Mouse (Mus musculus): Measurements from ENCODE around the gene 1700123O20Rik.

The 1700123O20Rik gene

DNA sequence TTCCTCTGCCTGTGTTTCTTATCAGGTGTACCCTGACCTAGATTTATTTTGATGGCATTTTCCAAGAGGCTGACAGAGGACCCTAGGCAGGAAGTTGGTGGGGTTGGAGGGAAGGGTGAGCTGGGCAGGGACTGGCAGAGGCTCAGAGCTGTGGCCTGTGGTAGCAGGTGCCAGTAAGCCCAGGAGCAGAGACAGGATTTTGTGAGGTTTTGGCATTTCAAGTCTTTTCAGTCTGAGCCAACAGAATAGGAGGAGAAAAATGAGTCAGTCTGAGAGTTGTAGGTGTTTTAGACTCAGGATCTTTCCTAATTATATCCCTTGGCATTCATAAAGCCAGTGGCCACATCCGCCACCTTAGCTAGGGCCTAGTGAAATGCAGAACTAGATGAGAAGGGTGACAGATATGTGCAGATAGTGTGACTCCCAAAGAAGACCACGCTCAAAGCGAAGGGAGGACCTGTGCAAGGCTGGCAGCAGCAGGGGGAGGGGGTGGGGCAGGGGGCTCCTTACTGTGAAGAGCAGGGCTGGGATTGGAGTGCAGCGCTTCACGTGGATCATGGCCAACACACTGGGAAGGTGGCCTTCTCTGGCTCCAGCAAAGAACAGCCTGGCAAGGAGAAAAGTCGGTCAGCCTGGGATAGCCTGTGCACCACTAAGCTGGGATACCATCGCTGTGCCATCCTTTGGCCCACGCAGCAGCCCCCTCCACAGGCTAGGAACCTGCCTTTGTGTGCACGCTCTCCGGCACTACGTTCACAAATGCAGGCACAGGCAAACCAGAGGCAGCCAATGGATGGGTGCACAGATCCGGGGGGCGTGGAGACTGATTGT, 43.0 kb downstream of the 1700123O20Rik start:
- ChIA-PET CTCF (interaction anchor here in 3 of 4 experiments (0.6 to 2.2 kb wide), 5 partner anchors 15 to 95 kb away, joined by 4 to 9 read pairs (median 5); no protein-coding TSS in a partner anchor), POLR2A (interaction anchor here in 3 of 4 experiments (0.5 to 1.4 kb wide), 8 partner anchors 14 to 139 kb away, joined by 3 to 5 read pairs (median 3); partner anchors contain the start of gene 1700123O20Rik (in 1 of the 3))

DNA sequence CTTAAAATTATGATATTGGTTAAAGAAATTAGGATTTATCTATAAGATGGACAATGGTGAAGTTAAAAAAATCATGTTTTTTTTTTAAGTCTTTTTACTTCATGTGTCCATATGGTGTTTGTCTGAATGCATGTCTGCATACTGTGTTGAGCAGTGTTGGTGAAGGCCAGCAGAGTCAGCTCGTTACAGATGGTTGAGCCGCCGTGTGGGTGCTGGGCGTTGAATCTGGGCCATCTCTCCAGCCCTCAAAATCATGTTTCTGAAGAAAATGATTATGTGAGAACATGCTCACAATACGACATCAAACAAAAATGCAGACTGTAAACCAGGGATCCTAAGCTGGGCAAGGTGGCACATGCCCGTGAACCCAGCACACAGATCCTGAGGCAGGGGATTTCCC, 44.3 kb downstream of the 1700123O20Rik start:
- CTCF ChIA-PET: interaction anchor here in 3 of 4 experiments (0.6 to 2.2 kb wide), 3 partner anchors 16 to 139 kb away, joined by 3 to 9 read pairs (median 5); no protein-coding TSS in a partner anchor

GRCm38 (mm10) chr14:54732206-54732605, 46.2 kb downstream of the 1700123O20Rik start:
- ChIA-PET POLR2A (no interaction called here), CTCF (interaction anchor here in 2 of 4 experiments (0.6 to 1.1 kb wide), 3 partner anchors 17 to 1130 kb away, joined by 3 to 4 read pairs (median 3); no protein-coding TSS in a partner anchor)

More for the DNA sequence above, 44.3 kb downstream of the 1700123O20Rik start:
- POLR2A ChIA-PET: interaction anchor here in 1 of 4 experiments (0.6 to 1.2 kb wide), 3 partner anchors 15 to 538 kb away, joined by 3 to 8 read pairs (median 3); partner anchors contain the start of gene 1700123O20Rik

DNA sequence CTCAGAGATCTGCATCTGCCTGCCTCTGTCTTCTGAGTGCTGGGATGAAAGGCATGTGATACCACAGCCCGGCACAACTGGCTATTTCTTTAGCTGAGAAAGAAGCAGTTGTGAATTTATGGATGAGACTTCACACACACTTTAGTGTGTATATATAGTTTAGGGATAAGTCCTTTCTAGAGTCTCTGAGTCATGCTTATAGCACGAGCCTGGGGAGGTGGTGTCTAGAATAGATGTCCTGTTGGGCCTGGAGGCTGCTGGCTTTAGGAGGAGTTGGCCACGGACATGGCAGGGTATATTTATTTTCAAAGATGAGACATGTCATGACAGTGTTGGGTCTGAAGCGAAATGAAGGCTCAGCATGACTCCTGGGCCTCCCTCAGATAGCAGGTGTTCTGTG, 48.0 kb downstream of the 1700123O20Rik start:
- ChIA-PET CTCF (no interaction called here), POLR2A (no interaction called here)

DNA sequence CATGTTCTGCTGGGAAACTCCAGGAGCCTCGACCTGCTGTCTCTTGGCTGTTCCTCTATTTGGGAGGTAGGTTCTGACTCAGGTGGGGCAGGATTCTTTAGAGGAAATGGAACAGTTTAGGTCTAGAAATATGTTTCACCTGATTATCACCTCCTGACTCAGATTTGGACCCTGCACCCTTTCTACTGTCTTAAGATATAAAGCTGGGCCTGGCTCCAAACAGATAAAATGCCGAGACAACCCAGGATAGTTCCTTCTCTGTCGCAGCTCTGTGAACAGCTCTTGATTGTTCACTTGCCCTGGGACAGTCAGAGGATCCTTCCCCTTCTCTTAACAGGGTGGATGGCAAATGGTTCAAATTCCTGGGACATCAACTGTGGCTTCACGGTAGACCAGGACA, 49.2 kb downstream of the 1700123O20Rik start:
- CTCF ChIA-PET: no interaction called here
- POLR2A ChIA-PET: no interaction called here

GRCm38 (mm10) chr14:54736555-54737552, 50.8 kb downstream of the 1700123O20Rik start:
- CTCF ChIA-PET: no interaction called here
- POLR2A ChIA-PET: interaction anchor here in 2 of 4 experiments (0.6 to 1.3 kb wide), 5 partner anchors 9 to 156 kb away, joined by 3 to 4 read pairs (median 3); partner anchors contain the start of genes 1700123O20Rik (in 1 of the 2) and Acin1 (in 1 of the 2)

GRCm38 (mm10) chr14:54737634-54738033, 51.6 kb downstream of the 1700123O20Rik start:
- CTCF ChIA-PET: no interaction called here
- POLR2A ChIA-PET: interaction anchor here in 1 of 4 experiments (1.3 kb wide), 1 partner anchor 16 kb away, joined by 3 read pairs; no protein-coding TSS in a partner anchor
